Mouse (Mus musculus) embryonic facial prominence, embryonic 11.5 days (tissue): ENCODE data around the gene Pagr1a. TPM values are rescaled to one million over a fixed set of nuclear protein-coding genes. Genes with fewer than 3 reads are reported as not detected.

Experiments
- ATAC-seq: fragments of 200-750 bp; cut with Nextera tagmentation; replicated peaks from 2 replicates; pipeline ENCODE4 v1.8.0; 2017; ENCODE audit warnings: low read depth; ENCODE audit not compliant: insufficient number of reproducible peaks, low FRiP score, low TSS enrichment
- DNase-seq: peaks from one replicate; pipeline ENCODE4 v3.0.0-alpha.2; 2015; ENCODE audit warnings: low spot score
- H3K27ac ChIP-seq: fragments of 300-500 bp; sonication (generic); replicated peaks from 2 replicates; pipeline ENCODE4 v1.5.1; 2014; ENCODE audit warnings: mild to moderate bottlenecking, low read depth, low read length, control low read depth
- H3K27me3 ChIP-seq: fragments of 300-500 bp; sonication (generic); 2 replicates; pipeline ENCODE4 v1.6.1; 2014; ENCODE audit warnings: mild to moderate bottlenecking, low read length, moderate library complexity, mixed read lengths; ENCODE audit not compliant: control insufficient read depth, insufficient read depth
- H3K36me3 ChIP-seq: fragments of 300-500 bp; sonication (generic); replicated peaks from 2 replicates; pipeline ENCODE4 v1.6.1; 2014; ENCODE audit warnings: low read depth, mild to moderate bottlenecking, low read length, moderate library complexity, mixed read lengths; ENCODE audit not compliant: control insufficient read depth, insufficient read depth
- H3K4me1 ChIP-seq: fragments of 300-500 bp; sonication (generic); 2 replicates; pipeline ENCODE4 v1.6.1; 2014; ENCODE audit warnings: low read length, mixed read lengths; ENCODE audit not compliant: control insufficient read depth, insufficient read depth
- H3K4me2 ChIP-seq: fragments of 300-500 bp; sonication (generic); 2 replicates; pipeline ENCODE4 v1.6.1; 2014; ENCODE audit warnings: low read depth, mild to moderate bottlenecking, control low read depth, low read length, moderate library complexity
- H3K4me3 ChIP-seq: fragments of 300-500 bp; sonication (generic); 2 replicates; pipeline ENCODE4 v1.5.1; 2014; ENCODE audit warnings: low read depth, low read length, control low read depth
- H3K9ac ChIP-seq: fragments of 300-500 bp; sonication (generic); replicated peaks from 2 replicates; pipeline ENCODE4 v1.6.1; 2014; ENCODE audit warnings: mild to moderate bottlenecking, control low read depth, low read length
- H3K9me3 ChIP-seq: fragments of 300-500 bp; sonication (generic); replicated peaks from 2 replicates; pipeline ENCODE4 v1.6.1; 2016; ENCODE audit warnings: mild to moderate bottlenecking, low read length, inconsistent platforms, mixed read lengths; ENCODE audit not compliant: control insufficient read depth
- WGBS: fragments of 180-500 bp; shearing (Covaris S2); extraction: QIAGEN DNeasy Blood & Tissue Kit; methylation state at CpG from one replicate; pipeline ENCODE4 v1.1.7; 2014; 5-methylcytosine and 5-hydroxymethylcytosine counted together
- microRNA-seq: library from miRNA; unstranded; fragments of <30 nt; microRNA quantifications from one replicate; pipeline ENCODE4, GENCODE M21; 2016; ENCODE audit warnings: borderline number of aligned reads
- polyA plus RNA-seq: library from polyadenylated mRNA; unstranded; fragments of >200 nt; fragmentation: Nextera tagmentation; extraction: Ambion mirVana; gene quantifications from 2 replicates; pipeline ENCODE4 v1.2.1, GENCODE M21; 2014

Pagr1a gene
- polyA plus RNA-seq, 1 experiment from 2014 or later = 75.3 TPM

DNA sequence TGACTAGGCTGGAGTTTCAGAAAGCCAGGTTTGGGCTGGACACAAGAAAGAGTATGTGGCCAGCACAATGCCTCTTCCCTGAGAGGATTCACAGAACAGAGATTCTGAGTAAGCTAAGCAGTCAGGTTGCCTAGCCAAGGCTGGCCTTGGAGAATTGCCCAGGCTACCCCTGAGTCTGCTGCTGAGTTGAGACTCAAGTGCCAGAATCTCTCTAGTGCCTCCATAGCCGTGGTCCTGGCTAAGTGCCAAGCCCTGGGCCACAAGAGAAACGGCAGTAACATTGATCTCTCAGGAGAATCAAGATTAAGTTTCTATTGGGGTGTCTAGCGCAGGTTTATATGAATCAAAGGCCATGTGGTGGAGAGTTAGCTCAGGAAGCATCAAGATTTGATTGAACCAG, 51.6 kb downstream of the Pagr1a start:
- Histone ChIP-seq H3K27me3 (peaks cover 7% of the 10 kb centered on the region; the same call in 1 of the 2 replicates), H3K9me3 (no peaks in the 10 kb centered on the region), H3K4me3 (no peak overlapping the region), H3K4me1 (no peaks in the 10 kb centered on the region), H3K9ac (no peak overlapping the region), H3K36me3 (no peaks in the 10 kb centered on the region), H3K4me2 (no peak overlapping the region), H3K27ac (no peak overlapping the region)
- DNase-seq (no peak), ATAC-seq (no peak)
- 81% methylated on average over 3 of the region's 3 CpGs for WGBS

Small RNA genes within 50 kb of the gene (microRNA-seq; reads per million reads assigned to microRNA genes)
- not detected for gene Gm44343

Other genes with a start within 250 kb of the Pagr1a start
- 89.1 and 109 TPM in 2 replicates for gene Ypel3, start 240.4 kb downstream of the Pagr1a start, polyA plus RNA-seq
- 0.18 and 0.27 TPM in 2 replicates for gene Tbx6, start 235.9 kb downstream of the Pagr1a start, polyA plus RNA-seq
- 374 and 401 TPM in 2 replicates for gene Ppp4c, start 224.9 kb downstream of the Pagr1a start, polyA plus RNA-seq
- 2.4 and 2.5 TPM in 2 replicates for gene Fam57b, start 219.7 kb downstream of the Pagr1a start, polyA plus RNA-seq
- gene 4930451I11Rik, start 185.7 kb downstream of the Pagr1a start, polyA plus RNA-seq = not detected in 2 replicates
- 1.5 and 1.7 TPM in 2 replicates for gene Doc2a, start 169.9 kb downstream of the Pagr1a start, polyA plus RNA-seq
- gene Hirip3, start 155.4 kb downstream of the Pagr1a start, polyA plus RNA-seq = 18.8 and 23.4 TPM in 2 replicates
- 100 and 101 TPM in 2 replicates for gene Ino80e, start 155.0 kb downstream of the Pagr1a start, polyA plus RNA-seq
- gene Taok2, start 132.6 kb downstream of the Pagr1a start, polyA plus RNA-seq = 21.6 and 23.6 TPM in 2 replicates
- 15.8 and 18.4 TPM in 2 replicates for gene Tmem219, start 94.4 kb downstream of the Pagr1a start, polyA plus RNA-seq
- 15.1 and 18.5 TPM in 2 replicates for gene Kctd13, start 88.5 kb downstream of the Pagr1a start, polyA plus RNA-seq
- gene Asphd1, start 67.8 kb downstream of the Pagr1a start, polyA plus RNA-seq = 0.60 TPM in 2 replicates
- gene Sez6l2, start 66.8 kb downstream of the Pagr1a start, polyA plus RNA-seq = 1.2 and 3.2 TPM in 2 replicates
- gene Cdipt, start 41.4 kb downstream of the Pagr1a start, polyA plus RNA-seq = 64.3 and 71.6 TPM in 2 replicates
- gene Cdiptos, start 41.3 kb downstream of the Pagr1a start, polyA plus RNA-seq = 1.0 and 2.0 TPM in 2 replicates
- 2.6 and 3.0 TPM in 2 replicates for gene Mvp, start 2.7 kb downstream of the Pagr1a start, polyA plus RNA-seq
- 0.32 and 0.53 TPM in 2 replicates for gene Pagr1b, start 868 bp downstream of the Pagr1a start, polyA plus RNA-seq
- 52.7 and 56.0 TPM in 2 replicates for gene Gm42742, start 3.7 kb upstream of the Pagr1a start, polyA plus RNA-seq
- gene Prrt2, start 3.9 kb upstream of the Pagr1a start, polyA plus RNA-seq = 7.6 and 7.7 TPM in 2 replicates
- gene Maz, start 9.7 kb upstream of the Pagr1a start, polyA plus RNA-seq = 63.1 and 66.4 TPM in 2 replicates
- gene Kif22, start 25.1 kb upstream of the Pagr1a start, polyA plus RNA-seq = 192 and 199 TPM in 2 replicates
- gene Zg16, start 70.0 kb upstream of the Pagr1a start, polyA plus RNA-seq = not detected in 2 replicates
- gene AI467606, start 74.0 kb upstream of the Pagr1a start, polyA plus RNA-seq = 1.0 and 1.1 TPM in 2 replicates
- 2.5 and 3.0 TPM in 2 replicates for gene Qprt, start 104.9 kb upstream of the Pagr1a start, polyA plus RNA-seq
- not detected in 2 replicates for gene Spn, start 120.5 kb upstream of the Pagr1a start, polyA plus RNA-seq
- gene Cd2bp2, start 178.7 kb upstream of the Pagr1a start, polyA plus RNA-seq = 71.8 and 74.0 TPM in 2 replicates
- gene Tbc1d10b, start 191.1 kb upstream of the Pagr1a start, polyA plus RNA-seq = 15.8 and 19.2 TPM in 2 replicates
- 19.8 and 22.8 TPM in 2 replicates for gene Mylpf, start 191.5 kb upstream of the Pagr1a start, polyA plus RNA-seq
- gene Zfp553, start 215.7 kb upstream of the Pagr1a start, polyA plus RNA-seq = 20.9 and 22.5 TPM in 2 replicates
- gene Sept1, start 215.8 kb upstream of the Pagr1a start, polyA plus RNA-seq = 21.0 and 24.6 TPM in 2 replicates
- gene Zfp771, start 226.9 kb upstream of the Pagr1a start, polyA plus RNA-seq = 63.2 and 65.3 TPM in 2 replicates
- gene Dctpp1, start 243.4 kb upstream of the Pagr1a start, polyA plus RNA-seq = 253 and 266 TPM in 2 replicates